Mouse (Mus musculus) forebrain, embryonic 11.5 days (tissue): ENCODE measurements around the gene Chrnb4. TPM values are rescaled to one million over a fixed set of nuclear protein-coding genes. Genes with fewer than 3 reads are reported as not detected.

ENCODE experiments used
- ATAC-seq: fragments of 200-750 bp; cut with Nextera tagmentation; replicated peaks from 2 replicates; pipeline ENCODE4 v1.8.0; 2017; ENCODE audit warnings: moderate TSS enrichment; ENCODE audit not compliant: low FRiP score
- DNase-seq: peaks from one replicate; pipeline ENCODE4 v3.0.0-alpha.2; 2017; ENCODE audit warnings: low spot score
- H3K27ac ChIP-seq: fragments of 300-500 bp; sonication (generic); 2 replicates; pipeline ENCODE4 v1.5.1; 2014; ENCODE audit warnings: low read depth, low read length
- H3K27me3 ChIP-seq: fragments of 300-500 bp; sonication (generic); 2 replicates; pipeline ENCODE4 v1.6.1; 2014; ENCODE audit warnings: mild to moderate bottlenecking, low read length, mixed read lengths; ENCODE audit not compliant: control insufficient read depth, insufficient read depth
- H3K36me3 ChIP-seq: fragments of 300-500 bp; sonication (generic); 2 replicates; pipeline ENCODE4 v1.6.1; 2014; ENCODE audit warnings: mild to moderate bottlenecking, low read length, moderate library complexity, mixed read lengths; ENCODE audit not compliant: control insufficient read depth, insufficient read depth
- H3K4me1 ChIP-seq: fragments of 300-500 bp; sonication (generic); replicated peaks from 2 replicates; pipeline ENCODE4 v1.6.1; 2014; ENCODE audit warnings: low read length, mixed read lengths; ENCODE audit not compliant: control insufficient read depth, insufficient read depth
- H3K4me2 ChIP-seq: fragments of 300-500 bp; sonication (generic); 2 replicates; pipeline ENCODE4 v1.6.1; 2014; ENCODE audit warnings: low read depth, mild to moderate bottlenecking, low read length, moderate library complexity, mixed read lengths; ENCODE audit not compliant: severe bottlenecking
- H3K4me3 ChIP-seq: fragments of 300-500 bp; sonication (generic); 2 replicates; pipeline ENCODE4 v1.5.1; 2014; ENCODE audit warnings: low read depth, low read length
- H3K9ac ChIP-seq: fragments of 300-500 bp; sonication (generic); 2 replicates; pipeline ENCODE4 v1.6.1; 2014; ENCODE audit warnings: low read length
- H3K9me3 ChIP-seq: fragments of 300-500 bp; sonication (generic); 2 replicates; pipeline ENCODE4 v1.6.1; 2016; ENCODE audit warnings: low read length, mixed read lengths; ENCODE audit not compliant: control insufficient read depth
- WGBS: fragments of 180-500 bp; shearing (Covaris S2); extraction: QIAGEN DNeasy Blood & Tissue Kit; methylation state at CpG from one replicate; pipeline ENCODE4 v1.1.7; 2014; 5-methylcytosine and 5-hydroxymethylcytosine counted together
- polyA plus RNA-seq: library from polyadenylated mRNA; unstranded; fragments of >200 nt; fragmentation: Nextera tagmentation; extraction: Ambion mirVana; gene quantifications from 2 replicates; pipeline ENCODE4 v1.2.1, GENCODE M21; 2014

The Chrnb4 gene
- 2.4 and 2.5 TPM in 2 replicates for polyA plus RNA-seq

GRCm38 (mm10) chr9:55048211-55048880 lies at the start of gene Chrnb4:
Chrnb4 (minus strand) TSS chr9:55048779.
- Histone ChIP-seq H3K36me3 (no peaks in the 10 kb centered on the region), H3K27ac (no peak within 1 kb of the TSS), H3K4me2 (peak within 1 kb of the TSS; percentile 90), H3K9ac (peak within 1 kb of the TSS; percentile 51), H3K4me3 (peak within 1 kb of the TSS; percentile 52), H3K4me1 (0 out of 2 replicates have a peak, but pooled peaks cover 10% of the 10 kb centered on the region), H3K9me3 (no peaks in the 10 kb centered on the region), H3K27me3 (no peaks in the 10 kb centered on the region)
- peak; percentile 66 for DNase-seq
- WGBS, result under 1% methylated on average over 23 of the region's 23 CpGs
- ATAC-seq, result peak; percentile 71

- Histone ChIP-seq H3K4me1 (no peaks in the 10 kb centered on the region), H3K4me3 (no peak overlapping the region), H3K27ac (no peak overlapping the region), H3K9me3 (no peaks in the 10 kb centered on the region), H3K36me3 (no peaks in the 10 kb centered on the region), H3K4me2 (no peak overlapping the region), H3K27me3 (no peaks in the 10 kb centered on the region), H3K9ac (no peak overlapping the region)
- DNase-seq (no peak), ATAC-seq (no peak)
- WGBS, result 95% methylated on average over 4 of the region's 4 CpGs
Measured at GRCm38 (mm10) chr9:55096870-55097269, 48.3 kb upstream of the Chrnb4 start.

GRCm38 (mm10) chr9:55096033-55096432 lies 47.5 kb upstream of the Chrnb4 start:
- Histone ChIP-seq H3K9me3 (no peaks in the 10 kb centered on the region), H3K27me3 (no peaks in the 10 kb centered on the region), H3K36me3 (no peaks in the 10 kb centered on the region), H3K27ac (no peak overlapping the region), H3K4me1 (no peaks in the 10 kb centered on the region), H3K9ac (no peak overlapping the region), H3K4me3 (no peak overlapping the region), H3K4me2 (no peak overlapping the region)
- ATAC-seq, result no peak
- 78% methylated on average over 3 of the region's 3 CpGs for WGBS
- DNase-seq, result no peak

GRCm38 (mm10) chr9:55090141-55090540 lies 41.6 kb upstream of the Chrnb4 start:
- 51% methylated on average over 5 of the region's 5 CpGs for WGBS
- H3K27me3 ChIP-seq, result no peaks in the 10 kb centered on the region
- no peaks in the 10 kb centered on the region for H3K4me1 ChIP-seq
- H3K4me3 ChIP-seq, result no peak overlapping the region
- ATAC-seq (no peak), DNase-seq (no peak)
- H3K4me2 ChIP-seq, result no peak overlapping the region
- no peak overlapping the region for H3K27ac ChIP-seq
- H3K9ac ChIP-seq, result no peak overlapping the region
- H3K36me3 ChIP-seq, result no peaks in the 10 kb centered on the region
- H3K9me3 ChIP-seq, result no peaks in the 10 kb centered on the region

GRCm38 (mm10) chr9:55089226-55089625 lies 40.6 kb upstream of the Chrnb4 start:
- WGBS, result 91% methylated on average over 2 of the region's 2 CpGs
- no peak for DNase-seq

GRCm38 (mm10) chr9:55083154-55083913 lies 34.8 kb upstream of the Chrnb4 start:
- 17% methylated on average over 7 of the region's 7 CpGs for WGBS
- Histone ChIP-seq H3K27ac (peak overlapping the region; percentile 25; the same call in 1 of the 2 replicates), H3K4me2 (no peak overlapping the region), H3K4me3 (no peak overlapping the region), H3K36me3 (no peaks in the 10 kb centered on the region), H3K27me3 (no peaks in the 10 kb centered on the region), H3K9me3 (no peaks in the 10 kb centered on the region), H3K9ac (no peak overlapping the region), H3K4me1 (no peaks in the 10 kb centered on the region)
- DNase-seq, result peak; percentile 67
- ATAC-seq, result peak; percentile 88

More at GRCm38 (mm10) chr9:55089226-55089625, 40.6 kb upstream of the Chrnb4 start:
- Histone ChIP-seq H3K4me2 (no peak overlapping the region), H3K36me3 (no peaks in the 10 kb centered on the region), H3K4me3 (no peak overlapping the region), H3K9ac (no peak overlapping the region), H3K4me1 (no peaks in the 10 kb centered on the region), H3K9me3 (no peaks in the 10 kb centered on the region), H3K27ac (no peak overlapping the region), H3K27me3 (no peaks in the 10 kb centered on the region)
- ATAC-seq, result no peak

- DNase-seq (no peak), ATAC-seq (no peak)
- no peaks in the 10 kb centered on the region for H3K9me3 ChIP-seq
- peak overlapping the region; percentile 46; the same call in 1 of the 2 replicates for H3K27ac ChIP-seq
- no peak overlapping the region for H3K4me2 ChIP-seq
- H3K36me3 ChIP-seq, result no peaks in the 10 kb centered on the region
- H3K4me3 ChIP-seq, result no peak overlapping the region
- WGBS, result 46% methylated on average over 5 of the region's 5 CpGs
- H3K9ac ChIP-seq, result no peak overlapping the region
- H3K27me3 ChIP-seq, result no peaks in the 10 kb centered on the region
- H3K4me1 ChIP-seq, result 0 out of 2 replicates have a peak, but pooled peaks cover 4% of the 10 kb centered on the region
Measured at GRCm38 (mm10) chr9:55067965-55068265, 19.3 kb upstream of the Chrnb4 start.

GRCm38 (mm10) chr9:55067260-55067964 lies 18.8 kb upstream of the Chrnb4 start:
- no peak overlapping the region for H3K9ac ChIP-seq
- no peaks in the 10 kb centered on the region for H3K9me3 ChIP-seq
- H3K36me3 ChIP-seq, result no peaks in the 10 kb centered on the region
- H3K27me3 ChIP-seq, result no peaks in the 10 kb centered on the region
- 0 out of 2 replicates have a peak, but pooled peaks cover 4% of the 10 kb centered on the region for H3K4me1 ChIP-seq
- H3K27ac ChIP-seq, result peak overlapping the region; percentile 46; the same call in 1 of the 2 replicates
- H3K4me2 ChIP-seq, result no peak overlapping the region; the same call in 1 of the 2 replicates
- peak; percentile 55 for ATAC-seq
- 10% methylated on average over 8 of the region's 8 CpGs for WGBS
- no peak overlapping the region for H3K4me3 ChIP-seq
- DNase-seq, result peak; percentile 76
